Mouse (Mus musculus): ENCODE data around the gene Adad2.

DNA sequence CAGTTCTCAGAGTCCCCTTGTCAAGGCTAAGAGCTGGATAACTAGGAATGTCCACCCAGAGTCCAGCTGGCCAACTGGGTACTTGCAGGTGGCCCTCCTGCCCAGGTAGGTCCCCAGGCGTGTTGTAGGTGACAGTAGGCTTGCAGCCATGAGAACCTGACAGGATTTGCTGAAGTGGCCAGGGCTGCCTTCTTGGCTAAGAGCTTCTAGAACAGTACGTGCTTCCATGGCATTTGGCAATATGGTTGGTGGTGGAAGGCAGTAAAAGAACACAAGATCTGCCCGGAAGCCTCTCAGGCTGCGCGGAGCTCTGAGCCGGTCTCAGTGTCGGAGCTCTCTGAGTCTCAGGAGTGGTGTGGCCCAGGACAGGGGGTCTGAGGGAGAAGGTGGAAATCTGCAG is 12.4 kb downstream of the Adad2 start:
- TF ChIP-seq CTCF (IDR thresholded peaks at IDR 0.05; ENCODE audit: low read depth) = no peak
- TF ChIP-seq EP300 (IDR thresholded peaks at IDR 0.05; ENCODE audit: low read depth) = no peak

Measured in liver, embryonic 14.5 days (tissue).